Mouse (Mus musculus): ENCODE measurements around the gene Pfkfb4.

DNA sequence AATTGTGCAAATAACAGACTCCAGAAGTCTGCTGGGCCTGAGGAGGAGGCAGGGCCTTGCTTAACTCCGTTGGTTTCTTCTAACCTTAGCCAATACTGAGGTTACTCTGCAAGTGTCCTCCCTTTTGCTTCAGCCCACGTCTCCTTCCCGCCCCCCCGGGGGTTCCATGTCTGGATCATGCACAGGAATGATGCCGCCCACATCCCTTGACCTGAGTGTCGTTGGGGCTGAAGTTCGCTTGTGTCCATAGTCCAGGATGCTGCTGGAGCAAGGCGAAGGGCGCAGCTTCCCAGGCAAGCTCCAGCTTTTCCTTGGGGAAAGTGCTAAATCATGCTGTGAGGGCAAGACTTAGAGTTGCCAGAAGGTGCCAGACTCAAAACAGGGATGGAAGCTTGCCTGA is 4.8 kb downstream of the Pfkfb4 start:
- no peak for TF ChIP-seq CHD2 (IDR thresholded peaks at IDR 0.05; ENCODE audit: low read depth, low read length)
- TF ChIP-seq ZNF384 (IDR thresholded peaks at IDR 0.05; ENCODE audit: low read depth, low read length), result no peak
- TF ChIP-seq ZC3H11A (IDR thresholded peaks at IDR 0.05; ENCODE audit: borderline replicate concordance, low read depth, low read length), result no peak
- no peak for TF ChIP-seq MAFK (IDR thresholded peaks at IDR 0.05; ENCODE audit: insufficient read depth, low read depth, low read length)
